22 mouse cellular contexts compared by ENCODE assay signal in genomic region chr11:116729276-116730008, GRCm38 (mm10). TPM values are rescaled to one million over a fixed set of nuclear protein-coding genes. Genes with fewer than 3 reads are reported as not detected.
"Had no signal": no experiment of that assay in that cellular context is flagged by ENCODE, and none has a peak within 500 bp of the region (broad histone marks: within the 10 kb centered on the region; RNA-seq: fewer than 3 reads in every experiment).

No protein-coding gene starts in this region.

- H3K4me2 ChIP-seq: kidney, embryonic 15.5 days; limb, embryonic 12.5 days; liver, embryonic 13.5 days; neural tube, embryonic 15.5 days had no signal

- ATAC-seq: intestine, embryonic 16.5 days; liver, postnatal 0 days had no signal

- H3K9me3 ChIP-seq: kidney, embryonic 15.5 days; limb, embryonic 12.5 days; liver, embryonic 13.5 days; neural tube, embryonic 15.5 days had no signal

- DNase-seq: kidney, adult 2 months; kidney, postnatal 14 days; liver; liver, embryonic 13.5 days; liver, postnatal 0 days; midbrain, embryonic 14.5 days; right cerebral cortex, postnatal 4 days; spleen, adult 18-20 months; thymus, postnatal 4 days had no signal

- H3K4me3 ChIP-seq: kidney, embryonic 15.5 days; left cerebral cortex, adult 2 months; limb, embryonic 12.5 days; liver, embryonic 13.5 days; myocyte; neural tube, embryonic 15.5 days had no signal

- H3K9ac ChIP-seq: kidney, embryonic 15.5 days; limb, embryonic 12.5 days; liver, embryonic 13.5 days; liver, postnatal 0 days; neural tube, embryonic 15.5 days had no signal

- H3K4me1 ChIP-seq: liver, embryonic 13.5 days had no signal

- H3K27ac ChIP-seq: kidney, embryonic 15.5 days; left cerebral cortex, adult 2 months; limb, embryonic 12.5 days; liver, embryonic 13.5 days; neural tube, embryonic 15.5 days had no signal

- H3K36me3 ChIP-seq: kidney, embryonic 15.5 days; limb, embryonic 12.5 days; liver, embryonic 13.5 days; neural tube, embryonic 15.5 days had no signal

- H3K27me3 ChIP-seq: kidney, embryonic 15.5 days; limb, embryonic 12.5 days; neural tube, embryonic 15.5 days had no signal

RNA-seq across cellular contexts. Expression of gene St6galnac1, which starts 45.9 kb away (rescaled TPM):
- total RNA-seq: layer of hippocampus, adult 8-10 months; layer of hippocampus, postnatal 25 days; left cerebral cortex, adult 2 months; left cerebral cortex, postnatal 36 days; megakaryocyte-erythroid progenitor cell, adult 5-6 weeks had no signal
- polyA plus RNA-seq: intestine, embryonic 16.5 days; kidney, embryonic 15.5 days; large intestine, adult 2 months; limb, embryonic 12.5 days; liver, embryonic 13.5 days; liver, postnatal 0 days; midbrain, embryonic 14.5 days; myocyte; neural tube, embryonic 11.5 days; neural tube, embryonic 15.5 days; stomach, embryonic 14.5 days had no signal
